Mouse (Mus musculus) hindbrain, embryonic 16.5 days (tissue): ENCODE data around the gene Eefsec. TPM values are rescaled to one million over a fixed set of nuclear protein-coding genes. Genes with fewer than 3 reads are reported as not detected.

ENCODE experiments used
- ATAC-seq: fragments of 200-750 bp; cut with Nextera tagmentation; 2 replicates; pipeline ENCODE4 v1.8.0; 2017; ENCODE audit warnings: moderate TSS enrichment, moderate library complexity
- H3K27ac ChIP-seq: fragments of 300-500 bp; sonication (generic); 2 replicates; pipeline ENCODE4 v1.5.1; 2014; ENCODE audit warnings: low read depth, mild to moderate bottlenecking, control low read depth, low read length, moderate library complexity
- H3K27me3 ChIP-seq: fragments of 300-500 bp; sonication (generic); replicated peaks from 2 replicates; pipeline ENCODE4 v1.6.1; 2014; ENCODE audit warnings: low read length; ENCODE audit not compliant: control insufficient read depth, insufficient read depth
- H3K36me3 ChIP-seq: fragments of 300-500 bp; sonication (generic); 2 replicates; pipeline ENCODE4 v1.6.1; 2014; ENCODE audit warnings: mild to moderate bottlenecking, low read length, moderate library complexity, mixed read lengths; ENCODE audit not compliant: control insufficient read depth, insufficient read depth
- H3K4me1 ChIP-seq: fragments of 300-500 bp; sonication (generic); 2 replicates; pipeline ENCODE4 v1.6.1; 2014; ENCODE audit warnings: low read depth, low read length; ENCODE audit not compliant: control insufficient read depth, insufficient read depth
- H3K4me2 ChIP-seq: fragments of 300-500 bp; sonication (generic); 2 replicates; pipeline ENCODE4 v1.6.1; 2014; ENCODE audit warnings: mild to moderate bottlenecking, low read length, control low read depth, moderate library complexity
- H3K4me3 ChIP-seq: fragments of 300-500 bp; sonication (generic); 2 replicates; pipeline ENCODE4 v1.5.1; 2014; ENCODE audit warnings: mild to moderate bottlenecking, low read length, control low read depth, moderate library complexity
- H3K9ac ChIP-seq: fragments of 300-500 bp; sonication (generic); 2 replicates; pipeline ENCODE4 v1.6.1; 2014; ENCODE audit warnings: low read depth, mild to moderate bottlenecking, control low read depth, low read length, moderate library complexity
- H3K9me3 ChIP-seq: fragments of 300-500 bp; sonication (generic); 2 replicates; pipeline ENCODE4 v1.6.1; 2014; ENCODE audit warnings: mild to moderate bottlenecking, low read length, moderate library complexity; ENCODE audit not compliant: control insufficient read depth
- WGBS: fragments of 180-500 bp; shearing (Covaris S2); extraction: QIAGEN DNeasy Blood & Tissue Kit; methylation state at CpG from one replicate; pipeline ENCODE4 v1.1.7; 2014; 5-methylcytosine and 5-hydroxymethylcytosine counted together
- polyA plus RNA-seq: library from polyadenylated mRNA; unstranded; fragments of >200 nt; fragmentation: Nextera tagmentation; extraction: Ambion mirVana; gene quantifications from 2 replicates; pipeline ENCODE4 v1.2.1, GENCODE M21; 2015

The Eefsec gene
- polyA plus RNA-seq, 1 experiment from 2014 or later: 24.4 TPM

GRCm38 (mm10) chr6:88208321-88208720 lies 238.0 kb downstream of the Eefsec start:
- Histone ChIP-seq H3K4me3 (no peak overlapping the region), H3K36me3 (no peaks in the 10 kb centered on the region), H3K27ac (no peak overlapping the region), H3K27me3 (peaks cover 27% of the 10 kb centered on the region), H3K9me3 (no peaks in the 10 kb centered on the region), H3K4me1 (no peaks in the 10 kb centered on the region; the same call in 1 of the 2 replicates), H3K9ac (no peak overlapping the region), H3K4me2 (no peak overlapping the region)
- ATAC-seq: no peak
- WGBS: 95% methylated on average over 3 of the region's 3 CpGs

- no peak for ATAC-seq
- H3K27me3 ChIP-seq: peaks cover 27% of the 10 kb centered on the region
- H3K4me2 ChIP-seq: no peak overlapping the region
- no peaks in the 10 kb centered on the region for H3K9me3 ChIP-seq
- no peak overlapping the region for H3K4me3 ChIP-seq
- 88% methylated on average over 10 of the region's 10 CpGs for WGBS
- H3K27ac ChIP-seq: no peak overlapping the region
- no peaks in the 10 kb centered on the region for H3K36me3 ChIP-seq
- no peaks in the 10 kb centered on the region; the same call in 1 of the 2 replicates for H3K4me1 ChIP-seq
- H3K9ac ChIP-seq: no peak overlapping the region
Measured at GRCm38 (mm10) chr6:88207403-88208033, 238.8 kb downstream of the Eefsec start.

Other genes with a start within 250 kb of the Eefsec start
- not detected in 2 replicates for gene Dnajb8, start 224.3 kb downstream of the Eefsec start, polyA plus RNA-seq
- gene Ruvbl1, start 18.9 kb upstream of the Eefsec start, polyA plus RNA-seq: 93.8 and 95.2 TPM in 2 replicates
- gene Sec61a1, start 72.4 kb upstream of the Eefsec start, polyA plus RNA-seq: 155 and 169 TPM in 2 replicates
- gene Kbtbd12, start 191.4 kb upstream of the Eefsec start, polyA plus RNA-seq: 0.60 and 0.74 TPM in 2 replicates